Mouse (Mus musculus): ENCODE results near the gene Itgam. TPM values are rescaled to one million over a fixed set of nuclear protein-coding genes. Genes with fewer than 3 reads are reported as not detected.

Gene Itgam
- polyA plus RNA-seq, 2 experiments = 1.2 to 2.4 TPM

GRCm38 (mm10) chr7:128128741-128129720 is 66.6 kb downstream of the Itgam start, which contains the start of gene Itgax:
Itgax (plus strand) TSS chr7:128129547.
- Histone ChIP-seq H3K36me3 (ENCODE audit: control insufficient read depth, insufficient read depth, low read length) (no peaks in the 10 kb centered on the region), H3K9me3 (ENCODE audit: control insufficient read depth, low read length) (no peaks in the 10 kb centered on the region), H3K27ac (replicated peaks; ENCODE audit: low read depth, low read length) (no peak within 1 kb of the TSS), H3K4me2 (replicated peaks; ENCODE audit: low read depth, low read length, severe bottlenecking) (no peak within 1 kb of the TSS), H3K4me1 (ENCODE audit: control insufficient read depth, insufficient read depth, low read length) (no peaks in the 10 kb centered on the region), H3K9ac (ENCODE audit: low read depth, low read length, severe bottlenecking) (no peak within 1 kb of the TSS), H3K27me3 (ENCODE audit: control insufficient read depth, insufficient read depth, low read length) (no peaks in the 10 kb centered on the region), H3K4me3 (replicated peaks; ENCODE audit: low read length) (no peak within 1 kb of the TSS)
- ATAC-seq (ENCODE audit: low FRiP score, low read depth) (no peak), DNase-seq (ENCODE audit: low spot score) (no peak)
- no peak for TF ChIP-seq POLR2A (IDR thresholded peaks at IDR 0.05; ENCODE audit: borderline replicate concordance, extremely low read depth, insufficient read depth, insufficient read length)
- 80% methylated on average over 8 of the region's 8 CpGs for WGBS

GRCm38 (mm10) chr7:128132148-128132547 is 69.7 kb downstream of the Itgam start:
- ATAC-seq (ENCODE audit: low FRiP score, low read depth) (no peak), DNase-seq (ENCODE audit: low spot score) (no peak)
- no peak overlapping the region for H3K4me2 ChIP-seq (replicated peaks; ENCODE audit: low read depth, low read length, severe bottlenecking)
- H3K27ac ChIP-seq (replicated peaks; ENCODE audit: low read depth, low read length) = no peak overlapping the region
- no peak overlapping the region for H3K9ac ChIP-seq (ENCODE audit: low read depth, low read length, severe bottlenecking)
- no peaks in the 10 kb centered on the region for H3K36me3 ChIP-seq (ENCODE audit: control insufficient read depth, insufficient read depth, low read length)
- no peaks in the 10 kb centered on the region for H3K4me1 ChIP-seq (ENCODE audit: control insufficient read depth, insufficient read depth, low read length)
- 87% methylated on average over 5 of the region's 5 CpGs for WGBS
- no peaks in the 10 kb centered on the region for H3K27me3 ChIP-seq (ENCODE audit: control insufficient read depth, insufficient read depth, low read length)
- H3K4me3 ChIP-seq (replicated peaks; ENCODE audit: low read length) = no peak overlapping the region
- no peak for TF ChIP-seq POLR2A (IDR thresholded peaks at IDR 0.05; ENCODE audit: borderline replicate concordance, extremely low read depth, insufficient read depth, insufficient read length)
- no peaks in the 10 kb centered on the region for H3K9me3 ChIP-seq (ENCODE audit: control insufficient read depth, low read length)

DNA sequence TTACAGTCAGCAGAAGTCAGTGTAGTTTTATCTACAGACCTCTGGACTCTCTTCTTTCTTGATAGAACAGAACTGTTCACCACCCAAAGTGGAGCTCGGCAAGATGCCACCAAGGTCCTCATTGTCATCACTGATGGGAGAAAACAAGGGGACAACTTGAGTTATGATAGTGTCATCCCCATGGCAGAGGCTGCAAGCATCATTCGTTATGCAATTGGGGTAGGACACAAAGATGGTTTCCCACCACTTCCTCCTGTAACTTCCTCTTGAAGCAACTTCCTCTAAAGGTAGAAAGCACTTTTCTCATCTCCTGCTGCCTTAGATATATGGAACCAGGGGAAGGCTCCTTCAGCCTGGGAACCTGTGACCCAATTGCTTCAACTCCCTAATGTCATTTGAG is 71.2 kb downstream of the Itgam start:
- Histone ChIP-seq H3K27me3 (ENCODE audit: control insufficient read depth, insufficient read depth, low read length) (no peaks in the 10 kb centered on the region), H3K36me3 (ENCODE audit: control insufficient read depth, insufficient read depth, low read length) (no peaks in the 10 kb centered on the region), H3K4me2 (replicated peaks; ENCODE audit: low read depth, low read length, severe bottlenecking) (no peak overlapping the region), H3K9ac (ENCODE audit: low read depth, low read length, severe bottlenecking) (no peak overlapping the region), H3K4me3 (replicated peaks; ENCODE audit: low read length) (no peak overlapping the region), H3K4me1 (ENCODE audit: control insufficient read depth, insufficient read depth, low read length) (no peaks in the 10 kb centered on the region), H3K9me3 (ENCODE audit: control insufficient read depth, low read length) (no peaks in the 10 kb centered on the region), H3K27ac (replicated peaks; ENCODE audit: low read depth, low read length) (no peak overlapping the region)
- DNase-seq (ENCODE audit: low spot score) (no peak), ATAC-seq (ENCODE audit: low FRiP score, low read depth) (no peak)
- no peak for TF ChIP-seq POLR2A (IDR thresholded peaks at IDR 0.05; ENCODE audit: borderline replicate concordance, extremely low read depth, insufficient read depth, insufficient read length)
- 91% methylated on average over 2 of the region's 2 CpGs for WGBS

DNA sequence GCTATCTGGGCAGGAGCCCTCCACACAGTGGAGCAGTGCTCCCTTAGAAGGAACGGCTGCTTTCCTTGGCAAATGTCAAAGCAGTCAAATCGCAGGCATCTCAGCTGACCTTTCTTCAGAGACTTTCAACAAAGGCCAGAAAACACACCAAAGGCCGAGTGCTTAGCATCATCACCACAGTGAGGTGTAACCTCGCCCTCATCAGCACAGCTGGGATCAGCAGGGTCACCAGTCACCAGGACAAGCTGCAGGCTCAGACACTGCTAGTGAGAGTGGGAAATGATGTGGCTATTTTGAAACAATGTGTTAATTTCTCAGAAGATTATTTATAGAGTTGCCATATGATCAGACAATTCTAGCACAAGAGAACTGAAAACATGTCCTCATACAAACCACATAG is 74.5 kb downstream of the Itgam start:
- TF ChIP-seq POLR2A (IDR thresholded peaks at IDR 0.05; ENCODE audit: borderline replicate concordance, extremely low read depth, insufficient read depth, insufficient read length) = no peak
- Histone ChIP-seq H3K4me3 (replicated peaks; ENCODE audit: low read length) (no peak overlapping the region), H3K9me3 (ENCODE audit: control insufficient read depth, low read length) (no peaks in the 10 kb centered on the region), H3K27ac (replicated peaks; ENCODE audit: low read depth, low read length) (no peak overlapping the region), H3K9ac (ENCODE audit: low read depth, low read length, severe bottlenecking) (no peak overlapping the region), H3K4me2 (replicated peaks; ENCODE audit: low read depth, low read length, severe bottlenecking) (no peak overlapping the region), H3K36me3 (ENCODE audit: control insufficient read depth, insufficient read depth, low read length) (no peaks in the 10 kb centered on the region), H3K27me3 (ENCODE audit: control insufficient read depth, insufficient read depth, low read length) (no peaks in the 10 kb centered on the region), H3K4me1 (ENCODE audit: control insufficient read depth, insufficient read depth, low read length) (no peaks in the 10 kb centered on the region)
- DNase-seq (ENCODE audit: low spot score) (no peak), ATAC-seq (ENCODE audit: low FRiP score, low read depth) (no peak)
- WGBS = 42% methylated on average over 4 of the region's 4 CpGs

DNA sequence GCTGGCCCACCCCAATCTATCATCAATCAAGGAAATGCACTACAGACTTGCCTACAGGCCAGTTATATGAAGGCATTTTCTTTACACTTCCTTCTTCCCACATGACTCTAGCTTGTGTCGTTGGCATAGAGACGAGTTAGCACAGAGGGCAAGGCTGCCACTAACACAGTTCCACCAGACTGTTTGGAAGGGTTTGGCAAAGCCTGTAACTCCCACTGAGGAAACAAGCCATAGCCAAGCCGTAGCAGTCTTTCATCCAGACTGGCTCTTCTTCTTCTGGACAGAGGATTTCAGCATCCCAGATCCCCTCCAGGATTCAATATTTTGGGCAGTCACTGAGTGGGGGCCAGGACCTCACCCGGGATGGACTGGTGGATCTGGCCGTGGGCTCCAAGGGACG is 77.2 kb downstream of the Itgam start:
- Histone ChIP-seq H3K9me3 (ENCODE audit: control insufficient read depth, low read length) (no peaks in the 10 kb centered on the region), H3K4me1 (ENCODE audit: control insufficient read depth, insufficient read depth, low read length) (no peaks in the 10 kb centered on the region), H3K4me2 (replicated peaks; ENCODE audit: low read depth, low read length, severe bottlenecking) (no peak overlapping the region), H3K27ac (replicated peaks; ENCODE audit: low read depth, low read length) (no peak overlapping the region), H3K9ac (ENCODE audit: low read depth, low read length, severe bottlenecking) (no peak overlapping the region), H3K4me3 (replicated peaks; ENCODE audit: low read length) (no peak overlapping the region), H3K36me3 (ENCODE audit: control insufficient read depth, insufficient read depth, low read length) (no peaks in the 10 kb centered on the region), H3K27me3 (ENCODE audit: control insufficient read depth, insufficient read depth, low read length) (no peaks in the 10 kb centered on the region)
- DNase-seq (ENCODE audit: low spot score) (no peak), ATAC-seq (ENCODE audit: low FRiP score, low read depth) (no peak)
- 90% methylated on average over 6 of the region's 6 CpGs for WGBS
- no peak for TF ChIP-seq POLR2A (IDR thresholded peaks at IDR 0.05; ENCODE audit: borderline replicate concordance, extremely low read depth, insufficient read depth, insufficient read length)
